Mouse (Mus musculus) T-helper 1 cell (primary cell): ENCODE results near the gene Lima1.

Experiments
- in situ Hi-C: fragments of 300-600 bp; cut with MboI, MseI; formaldehyde crosslinking; loops from one replicate; pipeline ENCODE4 v1.15.1; 2025; ENCODE audit warnings: high pct_unique_total_duplicates

Lima1 gene

DNA sequence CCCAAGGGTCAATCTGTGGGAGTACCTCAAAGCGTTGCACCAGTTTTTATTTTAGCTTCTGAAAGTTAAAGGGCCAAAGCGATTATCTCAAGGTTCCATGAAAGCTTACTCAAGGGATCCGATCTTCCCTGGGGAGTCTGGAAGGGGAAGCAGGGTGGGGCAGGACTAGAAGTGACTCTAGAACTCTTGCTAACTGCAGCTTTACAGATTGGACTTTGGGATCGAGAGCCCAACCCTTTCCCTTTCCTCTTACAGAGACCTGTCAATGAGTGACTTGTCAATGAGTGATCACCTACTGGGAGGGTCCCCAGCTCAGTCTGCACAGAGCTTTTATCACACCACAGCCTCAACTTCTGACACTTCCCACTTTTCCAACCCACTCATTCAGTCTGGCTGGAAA lies 7.6 kb downstream of the Lima1 start:
- in situ Hi-C loops, result no loop called here

DNA sequence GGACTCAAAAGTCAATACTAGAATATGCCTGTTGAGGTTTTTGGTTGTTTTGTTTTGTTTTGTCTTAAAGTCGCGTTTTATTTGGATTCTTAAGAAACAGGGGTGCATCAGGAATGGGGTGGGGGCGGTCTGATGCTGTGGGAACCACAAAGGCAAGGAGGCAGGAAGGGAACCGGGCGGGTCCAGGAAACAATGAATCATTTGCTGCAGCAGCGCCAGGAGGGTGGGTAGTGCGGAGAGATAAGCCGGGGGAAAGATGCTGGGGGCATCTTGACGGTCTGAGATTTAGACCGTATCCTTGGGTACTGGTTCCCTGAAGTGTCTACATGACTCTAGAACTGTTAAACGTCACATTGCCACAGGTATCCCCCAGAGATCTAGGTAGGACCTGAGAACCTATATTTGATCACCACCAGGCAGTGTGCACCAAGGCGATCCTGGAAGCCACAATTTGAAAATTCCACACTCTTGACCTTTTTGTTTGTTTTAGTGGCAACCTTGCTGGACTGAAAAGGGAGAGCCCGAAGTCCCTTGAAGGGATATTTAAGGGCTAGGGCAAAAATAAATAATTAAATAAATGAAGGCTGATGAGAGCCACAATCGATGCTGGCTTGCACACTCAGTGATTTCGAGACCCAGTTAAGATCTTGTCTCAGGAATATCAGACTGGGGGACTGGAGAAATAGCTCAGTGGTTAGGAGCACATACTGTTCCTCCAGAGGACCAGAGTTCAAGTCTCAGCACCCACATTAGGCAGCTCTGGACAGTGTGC lies 8.6 kb downstream of the Lima1 start:
- in situ Hi-C loops, result no loop called here

DNA sequence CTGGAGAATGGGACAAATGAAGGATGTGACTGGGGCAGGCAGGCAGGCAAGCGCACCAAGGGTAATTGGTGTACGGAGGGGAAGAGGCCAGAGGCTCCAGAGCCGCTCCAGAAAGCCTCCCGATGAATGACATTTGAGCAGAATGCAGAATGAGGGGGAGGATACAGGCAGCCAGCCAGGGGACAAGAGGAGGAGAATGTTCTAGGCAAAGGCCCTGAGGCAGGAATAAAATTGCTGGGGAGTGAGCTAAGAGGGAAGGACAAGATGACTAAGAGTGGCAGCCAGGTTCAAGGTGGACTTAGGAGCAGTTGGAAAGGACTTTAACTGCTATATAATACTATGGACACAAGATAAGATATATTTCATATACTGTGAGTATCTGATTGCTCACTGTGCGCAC lies 9.3 kb downstream of the Lima1 start:
- in situ Hi-C loops, result no loop called here

DNA sequence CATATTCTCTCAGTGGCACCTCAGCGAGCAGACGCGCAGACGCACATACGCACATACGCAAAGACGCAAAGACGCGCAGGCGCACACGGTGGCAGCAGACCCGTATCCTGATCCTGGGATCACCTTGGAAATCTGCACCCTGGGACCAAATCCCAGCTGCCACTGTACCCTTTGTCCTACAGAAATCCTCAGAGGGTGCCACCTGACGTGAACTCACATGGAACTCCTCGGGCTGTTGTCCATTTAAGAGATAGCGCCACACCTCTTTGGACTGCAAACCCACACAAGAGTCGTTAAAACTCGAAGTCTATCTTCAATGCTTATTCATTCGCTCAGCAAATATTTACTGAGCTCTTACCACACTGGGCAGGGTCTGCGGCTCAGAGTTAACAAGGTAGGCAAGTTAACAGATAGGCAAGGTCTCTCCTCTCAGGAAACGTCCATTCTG lies 9.7 kb downstream of the Lima1 start:
- in situ Hi-C loops, result no loop called here

DNA sequence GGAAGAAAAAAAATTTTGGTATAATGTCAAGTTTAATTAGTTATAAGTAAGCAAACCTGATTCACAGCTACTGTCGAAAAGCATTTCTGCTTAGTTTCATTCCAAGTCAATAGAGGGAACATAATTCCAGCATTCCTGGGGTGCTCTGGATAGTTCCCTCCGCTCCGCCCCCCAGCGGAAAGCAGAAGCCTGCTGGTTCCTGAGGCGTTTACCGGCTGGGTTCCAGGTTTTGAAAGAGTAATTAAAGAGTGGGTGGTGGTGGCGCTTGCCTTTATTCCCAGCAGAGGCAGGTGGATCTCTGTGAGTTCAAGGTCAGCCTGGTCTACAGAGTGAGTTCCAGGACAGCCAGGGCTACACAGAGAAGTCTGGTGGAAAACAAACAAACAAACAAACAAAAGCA lies 10.2 kb downstream of the Lima1 start:
- in situ Hi-C loops, result no loop called here

DNA sequence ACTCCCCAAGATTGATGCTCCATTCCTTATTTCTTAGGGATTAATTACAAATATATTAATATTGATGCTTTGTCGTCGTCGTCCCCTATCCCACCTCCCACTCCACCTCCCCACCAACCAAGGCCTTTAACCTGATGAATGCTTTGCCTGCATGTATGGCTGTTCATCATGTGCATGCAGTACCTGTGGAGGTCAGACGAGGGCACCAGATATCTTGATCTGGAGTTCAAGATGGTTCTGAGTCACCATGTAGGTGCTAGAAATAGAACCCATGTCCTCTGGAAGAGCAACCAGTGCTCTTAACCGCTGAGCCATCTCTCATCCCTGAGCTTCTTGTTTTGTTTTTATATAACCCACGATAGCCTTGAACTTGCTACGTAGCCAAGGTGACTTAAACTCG lies 11.5 kb downstream of the Lima1 start:
- in situ Hi-C loops, result no loop called here

DNA sequence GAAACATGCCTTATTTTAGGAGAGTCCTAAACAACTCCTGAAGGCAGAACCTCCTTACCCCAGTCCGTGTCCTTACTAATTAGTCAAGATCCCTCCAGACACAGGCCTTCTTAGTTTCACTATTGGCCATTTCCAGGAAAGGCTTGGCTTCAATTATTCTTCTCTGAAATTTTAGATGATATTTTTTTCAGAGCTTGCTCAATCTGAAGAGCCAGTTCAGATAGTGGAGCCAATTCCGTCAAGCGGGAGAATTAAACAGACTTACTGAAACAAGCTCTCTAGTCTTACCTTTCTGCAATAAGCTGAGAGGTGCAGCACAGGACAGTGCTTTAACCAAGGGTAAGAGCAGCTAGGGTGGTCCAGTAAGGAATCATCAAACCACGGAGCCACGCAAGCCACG lies 11.9 kb downstream of the Lima1 start:
- in situ Hi-C loops, result no loop called here

DNA sequence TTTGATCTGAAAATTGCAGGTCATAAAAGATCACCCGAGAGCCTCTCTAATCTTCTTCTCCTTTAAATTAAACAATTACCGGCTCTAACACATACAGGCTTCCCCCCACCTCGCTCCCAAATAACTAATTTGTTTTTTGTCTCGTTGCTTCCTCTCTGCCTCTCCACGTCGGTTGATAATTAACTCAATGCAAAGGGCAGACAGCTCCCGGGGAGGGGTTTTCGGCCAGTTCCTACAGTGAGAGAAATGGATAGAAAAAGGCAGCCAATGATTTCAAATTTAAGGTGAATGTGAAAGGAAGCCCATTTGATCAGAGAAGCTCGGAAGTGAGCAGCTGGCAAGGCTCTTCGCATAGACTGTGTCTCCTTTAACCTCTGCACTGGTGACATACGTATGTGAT lies 12.8 kb downstream of the Lima1 start:
- in situ Hi-C loops, result no loop called here

DNA sequence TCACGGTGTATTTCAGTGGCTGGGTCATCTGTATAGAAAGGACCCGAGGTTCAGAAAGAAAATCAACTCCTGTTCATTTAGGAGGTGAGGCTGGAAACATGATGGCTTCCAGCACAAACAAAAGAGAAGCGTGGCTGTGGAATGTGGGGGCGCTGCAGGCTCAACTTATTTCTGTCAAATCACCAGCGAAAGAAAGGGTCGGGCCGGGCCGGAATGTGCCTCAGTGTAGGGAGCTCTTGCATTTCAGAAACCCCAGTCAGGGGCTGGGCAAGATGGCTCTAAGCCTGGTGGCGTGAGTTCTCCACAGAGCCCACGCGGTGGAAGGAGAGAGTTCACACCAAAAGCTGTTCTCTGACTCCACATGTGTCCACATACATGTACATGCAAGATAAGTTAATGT lies 13.3 kb downstream of the Lima1 start:
- in situ Hi-C loops, result no loop called here

DNA sequence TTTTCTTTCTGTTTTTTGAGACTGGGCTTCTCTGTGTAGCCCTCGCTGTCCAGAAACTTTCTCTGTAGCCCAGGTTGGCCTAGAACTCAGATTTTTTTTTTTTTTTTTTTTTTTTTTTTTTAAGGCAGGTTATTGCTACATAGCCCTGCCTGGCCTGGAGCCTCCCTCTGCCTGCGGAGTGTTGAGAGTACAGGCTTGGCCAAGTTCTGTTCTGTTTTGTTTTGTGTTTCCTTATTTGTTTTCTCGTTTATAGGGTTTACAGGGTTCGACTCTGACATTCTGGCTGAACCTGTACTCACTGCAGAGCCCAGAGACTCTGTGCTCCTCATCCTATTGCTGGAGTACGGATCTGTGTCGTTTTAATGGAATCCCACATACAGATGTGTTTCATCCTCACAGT lies 13.7 kb downstream of the Lima1 start:
- in situ Hi-C loops, result no loop called here

DNA sequence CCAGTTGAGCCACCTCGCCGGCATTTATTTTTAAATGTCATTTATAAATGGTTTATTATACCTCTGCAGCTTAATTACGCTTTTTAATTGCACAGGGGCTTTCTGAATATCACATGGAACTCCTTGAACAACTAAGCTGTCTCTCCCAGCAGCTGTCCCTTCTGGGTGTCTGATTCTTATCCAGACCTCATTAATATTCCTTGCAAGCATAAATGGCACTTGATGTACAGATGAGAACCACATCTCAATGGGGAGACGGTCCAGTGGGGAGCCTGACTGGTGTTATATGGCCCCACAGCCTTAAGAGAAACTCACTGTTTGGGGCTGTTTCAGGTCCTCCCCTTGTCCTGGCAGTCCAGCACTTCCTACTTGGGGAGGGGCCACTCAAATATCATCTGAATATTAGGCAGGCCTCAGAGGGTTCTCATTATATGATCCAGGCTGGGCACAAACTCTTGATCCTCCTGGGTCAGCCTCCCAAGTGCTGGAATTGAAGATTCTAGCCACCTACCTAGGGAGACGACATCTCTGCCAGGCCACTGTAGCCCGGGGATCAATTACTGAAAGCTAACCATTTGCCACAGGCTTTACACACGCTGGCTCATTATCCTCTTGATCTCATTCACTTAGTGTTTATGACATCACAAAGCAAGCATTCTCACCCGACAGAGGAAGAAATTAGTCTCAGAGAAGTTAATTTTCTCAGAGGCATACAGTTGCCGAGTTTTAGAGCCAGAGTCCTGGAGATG lies 15.4 kb downstream of the Lima1 start:
- in situ Hi-C loops, result no loop called here

DNA sequence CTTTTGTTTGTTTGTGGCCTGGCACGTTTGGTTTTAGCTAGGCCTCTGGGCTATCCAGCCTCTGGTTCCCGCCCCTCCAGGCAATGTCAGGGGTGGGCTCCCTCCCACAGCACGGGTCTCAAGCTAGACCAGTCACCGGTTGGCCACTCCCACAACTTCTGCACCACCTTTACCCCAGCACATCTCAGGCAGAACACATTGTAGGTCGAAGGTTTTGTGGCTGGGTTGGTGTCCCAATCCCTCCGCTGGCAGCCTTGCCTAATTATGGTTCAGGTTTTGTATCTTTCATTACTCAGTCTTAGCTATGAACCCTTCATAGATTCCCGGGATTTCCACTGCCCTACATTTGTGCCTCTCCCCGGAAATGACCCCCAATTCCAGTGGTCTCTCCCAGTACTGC lies 17.8 kb downstream of the Lima1 start:
- in situ Hi-C loops, result no loop called here

DNA sequence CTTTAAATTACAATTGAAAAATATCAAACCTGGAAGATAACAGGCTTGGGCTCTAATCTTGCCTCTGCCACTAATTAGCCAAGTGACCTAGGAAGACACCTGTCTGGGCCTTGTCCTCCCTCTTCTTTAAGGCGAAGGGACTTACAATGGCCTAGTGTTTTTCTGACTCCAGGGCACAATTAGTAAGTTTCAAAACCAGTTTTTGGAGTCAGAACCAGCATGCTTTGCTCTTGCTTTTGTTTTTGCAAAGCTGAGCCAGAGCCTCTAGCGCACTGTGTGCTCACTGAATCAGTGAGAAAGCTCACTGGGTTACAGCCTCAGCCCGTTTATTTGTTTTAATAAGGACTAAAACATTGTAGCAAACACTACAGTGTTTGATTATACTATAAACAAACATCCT lies 20.1 kb downstream of the Lima1 start:
- in situ Hi-C loops, result no loop called here

DNA sequence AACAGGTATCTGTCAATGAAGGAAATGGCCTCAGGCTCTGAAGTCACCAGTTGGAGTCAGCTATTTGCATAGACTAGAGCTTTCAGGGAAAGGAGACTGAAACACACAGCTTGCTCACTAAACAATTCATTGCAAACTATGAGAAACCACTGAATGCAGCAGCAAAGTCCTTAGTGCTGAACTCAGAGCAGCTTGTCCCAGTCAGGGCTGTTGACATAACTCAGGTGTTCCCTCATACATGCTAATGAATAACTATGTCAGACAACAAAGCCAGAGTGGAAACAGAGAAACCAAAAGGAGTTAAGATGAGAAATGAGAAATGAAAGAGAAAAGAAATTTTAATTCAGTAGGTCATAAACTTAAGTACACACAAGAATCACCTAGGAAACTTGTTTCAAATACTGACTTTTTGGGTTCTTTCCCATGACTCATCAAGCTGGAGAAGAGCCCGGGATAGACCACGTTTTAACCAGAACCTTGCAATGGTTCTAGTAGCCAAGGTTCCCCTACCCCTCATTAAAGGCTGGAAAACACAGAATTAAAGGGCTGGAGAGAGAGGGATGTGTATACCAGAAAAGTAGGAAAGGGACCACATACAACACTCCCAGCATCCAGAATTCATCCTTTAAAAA lies 22.5 kb downstream of the Lima1 start:
- in situ Hi-C loops, result no loop called here

DNA sequence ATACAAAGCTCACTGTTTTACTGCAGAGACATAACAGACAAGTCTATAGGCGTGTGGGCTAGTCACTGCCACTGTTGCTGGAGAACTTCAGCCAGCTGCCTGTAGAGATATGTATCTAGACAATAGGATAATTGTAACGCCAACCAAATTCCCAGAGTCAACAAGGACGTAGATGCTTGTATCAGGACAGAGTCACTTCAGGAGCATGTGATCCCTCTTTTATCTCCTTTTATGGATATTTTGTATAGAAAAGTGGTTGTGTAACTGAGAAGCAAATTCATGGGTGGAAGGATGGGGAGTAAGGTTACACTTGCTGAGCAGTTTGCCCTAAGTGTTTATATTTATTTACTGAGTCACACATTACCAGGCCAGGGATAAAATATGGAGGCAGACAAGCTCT lies 25.0 kb downstream of the Lima1 start:
- in situ Hi-C loops, result no loop called here

DNA sequence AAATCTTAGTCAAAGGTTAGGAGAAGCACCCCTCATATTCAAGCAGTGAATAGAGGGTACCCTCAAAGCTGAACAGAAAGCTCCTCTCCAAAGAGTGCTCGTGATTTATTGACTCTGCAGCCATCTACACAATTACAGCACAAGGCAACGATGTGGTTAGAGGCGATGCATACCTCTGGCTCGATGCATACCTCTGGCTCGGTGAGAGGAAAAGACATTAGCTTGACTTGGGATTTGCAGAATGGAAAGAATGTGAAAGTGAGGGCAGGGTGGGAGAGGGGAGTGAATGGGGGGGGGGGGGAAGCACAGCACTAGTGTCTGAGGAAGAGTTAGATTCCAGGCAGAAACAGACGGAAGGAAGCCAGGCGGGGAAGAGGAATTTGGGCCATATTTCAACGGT lies 27.3 kb downstream of the Lima1 start:
- in situ Hi-C loops, result no loop called here

DNA sequence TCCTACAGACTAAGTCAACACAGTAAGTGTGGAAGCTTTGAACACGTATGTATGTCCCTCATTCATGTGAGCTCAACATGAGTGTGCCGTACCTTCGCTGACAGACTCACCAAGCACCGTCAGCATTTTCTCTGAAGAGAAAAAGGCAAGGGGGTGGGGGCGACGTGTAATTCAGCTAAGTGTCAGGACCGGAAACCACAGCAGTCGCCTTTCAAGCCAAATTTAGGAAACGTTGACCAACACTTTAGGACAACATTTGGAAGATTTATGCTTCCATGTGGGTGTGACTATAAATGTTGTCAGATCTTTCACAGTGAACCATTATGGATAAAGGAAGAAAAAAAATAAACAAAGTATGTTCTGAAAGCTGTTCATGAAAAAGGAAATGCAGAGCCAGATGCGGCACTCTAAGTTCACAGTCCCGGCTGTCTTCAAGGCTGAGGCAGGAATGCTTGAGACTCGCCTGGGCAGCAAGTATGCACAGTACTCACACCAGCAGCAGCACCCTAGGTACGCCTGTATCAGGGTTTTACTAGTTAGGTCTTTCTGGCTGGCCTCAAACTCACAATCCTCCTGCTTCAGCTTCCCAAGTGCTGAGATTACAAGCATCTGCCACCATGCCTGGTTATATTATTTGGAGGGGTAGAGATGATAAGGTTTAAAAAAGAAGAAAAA lies 27.9 kb downstream of the Lima1 start:
- in situ Hi-C loops, result no loop called here

DNA sequence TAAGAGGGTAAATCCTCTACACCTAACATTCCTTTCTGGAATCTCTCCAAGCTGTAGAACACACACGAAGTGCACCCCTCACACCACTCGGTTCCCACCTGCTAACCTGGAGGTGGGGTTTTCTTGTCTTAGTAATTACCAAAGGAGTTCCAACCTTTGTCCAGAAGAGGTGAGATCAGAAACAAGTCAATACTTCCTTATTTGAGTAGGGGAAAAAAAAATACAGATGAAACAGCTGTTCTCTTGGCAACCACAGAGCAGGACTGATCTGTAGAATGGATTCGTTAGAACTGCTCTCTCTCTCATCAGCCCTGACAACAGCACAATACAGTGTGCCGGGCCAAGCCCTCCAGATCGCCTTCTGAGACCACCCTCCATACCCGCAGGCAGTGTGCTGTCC lies 28.6 kb downstream of the Lima1 start:
- in situ Hi-C loops, result no loop called here

DNA sequence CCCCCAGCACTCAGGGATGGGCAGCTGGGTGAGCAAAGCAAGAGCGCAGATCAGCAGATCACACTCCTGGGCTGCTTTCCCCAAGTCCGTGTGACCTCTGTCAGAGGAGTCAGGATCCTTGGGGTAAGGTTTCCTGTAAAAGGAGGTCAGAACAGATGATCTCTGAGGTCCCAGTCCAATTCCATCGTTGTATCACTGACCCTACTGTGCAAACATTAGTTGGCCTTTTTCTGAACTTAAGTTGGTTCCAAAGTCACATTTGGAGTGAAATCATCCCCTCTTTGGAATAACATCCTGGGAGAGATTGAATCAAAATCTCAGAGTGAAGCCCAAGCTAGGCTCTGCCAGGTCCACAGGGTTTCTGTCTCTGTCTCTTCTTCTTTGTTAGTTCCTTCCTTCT lies 31.4 kb downstream of the Lima1 start:
- in situ Hi-C loops, result no loop called here

DNA sequence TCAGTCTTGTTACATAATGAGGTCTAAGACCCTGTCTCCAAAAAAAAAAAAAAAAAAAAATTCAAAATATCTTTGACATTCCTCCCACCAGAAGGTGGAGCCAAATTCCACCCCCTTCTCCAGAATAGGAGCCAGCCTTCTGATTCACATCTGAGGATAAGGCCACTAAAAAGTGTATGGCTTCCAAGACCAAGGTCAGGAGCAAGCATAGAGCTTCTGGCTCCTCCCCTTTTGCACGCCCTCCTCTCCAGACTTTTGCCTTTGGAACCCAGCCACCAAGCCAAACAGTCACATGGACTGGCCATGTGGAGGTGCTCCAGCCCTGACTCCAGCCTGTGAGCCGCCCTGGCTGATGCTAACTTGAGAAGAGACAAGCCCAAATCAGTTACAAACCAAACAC lies 35.3 kb downstream of the Lima1 start:
- in situ Hi-C loops, result no loop called here

DNA sequence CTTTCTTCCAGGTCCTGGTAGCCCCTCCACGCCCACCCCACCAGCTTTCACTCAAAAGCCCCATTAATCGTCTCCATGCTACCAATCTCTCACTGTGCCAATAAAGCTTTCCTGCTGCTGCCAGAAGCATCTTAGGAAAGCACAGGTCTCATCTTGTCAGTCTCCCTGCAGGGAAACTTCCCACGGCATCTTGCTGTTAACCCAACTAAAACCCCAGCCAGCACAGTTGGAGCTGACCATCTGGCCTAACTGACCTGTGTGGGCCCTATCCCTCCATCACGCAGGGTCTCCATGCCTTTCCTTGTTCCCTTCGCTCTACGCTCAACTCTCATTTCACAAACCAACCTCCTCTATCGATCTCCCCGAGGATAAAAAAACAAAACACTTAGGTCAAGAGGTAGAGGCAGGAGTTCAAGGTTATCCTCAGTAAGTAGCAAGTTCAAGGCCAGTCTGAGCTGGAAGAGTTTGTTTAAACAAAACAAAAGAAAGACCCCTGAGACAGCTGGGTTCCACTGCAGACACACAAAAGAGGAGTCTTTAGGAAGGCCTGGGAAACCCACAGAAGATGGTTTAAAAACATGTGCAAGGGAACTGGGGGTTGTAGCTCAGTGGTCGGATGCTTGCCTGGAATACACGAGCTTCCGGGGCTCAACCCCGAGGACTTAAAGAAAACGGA lies 36.0 kb downstream of the Lima1 start:
- in situ Hi-C loops, result no loop called here

DNA sequence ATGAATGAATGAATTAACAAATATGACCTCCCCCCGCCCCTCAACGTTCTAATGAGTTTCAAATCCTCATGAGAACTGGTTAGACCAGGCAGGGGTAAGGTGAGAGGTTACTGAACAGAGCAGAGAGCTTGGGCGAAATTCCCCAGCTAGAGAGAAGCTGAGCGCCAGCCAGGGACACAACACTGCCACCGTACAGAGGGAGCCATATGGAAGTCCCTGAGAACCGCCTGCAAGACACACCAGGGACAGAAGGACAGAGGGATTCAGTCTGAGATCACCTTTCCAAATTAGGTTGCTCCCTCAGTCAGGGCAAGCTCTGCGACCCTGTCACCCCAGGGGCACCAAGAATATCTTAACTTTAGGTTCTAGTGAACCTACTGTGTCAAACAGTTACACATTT lies 37.7 kb downstream of the Lima1 start:
- in situ Hi-C loops, result no loop called here
